In genomic region chrX:134652061-134652460, GRCm38 (mm10) we compare ENCODE assay signal across 14 mouse cellular contexts.
"Had no signal": no experiment of that assay in that cellular context is flagged by ENCODE, and none has a peak within 500 bp of the region (broad histone marks: within the 10 kb centered on the region; RNA-seq: fewer than 3 reads in every experiment).

No protein-coding gene starts in this region.

- ATAC-seq: midbrain, embryonic 16.5 days had no signal

- DNase-seq: lung, adult 18-20 months; lung, embryonic 14.5 days; lung, postnatal 10 days; lung, postnatal 4 days; midbrain, embryonic 14.5 days; retina, postnatal 1 day; right cerebral cortex, adult 18-20 months; right cerebral cortex, postnatal 25 days; right cerebral cortex, postnatal 4 days; spleen, adult 18-20 months; thymus, adult 18-20 months; thymus, postnatal 14 days; thymus, postnatal 36 days had no signal
